Mouse (Mus musculus) heart, embryonic 15.5 days (tissue): ENCODE data around the gene Mrpl23. TPM values are rescaled to one million over a fixed set of nuclear protein-coding genes. Genes with fewer than 3 reads are reported as not detected.

Source experiments
- ATAC-seq: fragments of 200-750 bp; cut with Nextera tagmentation; replicated peaks from 2 replicates; pipeline ENCODE4 v1.8.0; 2017; ENCODE audit warnings: low read depth, moderate TSS enrichment; ENCODE audit not compliant: insufficient number of reproducible peaks, insufficient read depth, low FRiP score
- H3K27ac ChIP-seq: fragments of 300-500 bp; sonication (generic); 2 replicates; pipeline ENCODE4 v1.5.1; 2015; ENCODE audit warnings: mild to moderate bottlenecking, inconsistent platforms
- H3K27me3 ChIP-seq: fragments of 300-500 bp; sonication (generic); 2 replicates; pipeline ENCODE4 v1.6.1; 2015; ENCODE audit warnings: inconsistent platforms
- H3K36me3 ChIP-seq: fragments of 300-500 bp; sonication (generic); 2 replicates; pipeline ENCODE4 v1.6.1; 2015; ENCODE audit warnings: mild to moderate bottlenecking, inconsistent platforms
- H3K4me1 ChIP-seq: fragments of 300-500 bp; sonication (generic); replicated peaks from 2 replicates; pipeline ENCODE4 v1.6.1; 2015; ENCODE audit warnings: inconsistent platforms
- H3K4me2 ChIP-seq: fragments of 300-500 bp; sonication (generic); 2 replicates; pipeline ENCODE4 v1.6.1; 2015; ENCODE audit warnings: inconsistent platforms, mild to moderate bottlenecking, moderate library complexity
- H3K4me3 ChIP-seq: fragments of 300-500 bp; sonication (generic); 2 replicates; pipeline ENCODE4 v1.5.1; 2015; ENCODE audit warnings: mild to moderate bottlenecking, inconsistent platforms
- H3K9ac ChIP-seq: fragments of 300-500 bp; sonication (generic); 2 replicates; pipeline ENCODE4 v1.6.1; 2015; ENCODE audit warnings: mild to moderate bottlenecking, inconsistent platforms
- H3K9me3 ChIP-seq: fragments of 300-500 bp; sonication (generic); replicated peaks from 2 replicates; pipeline ENCODE4 v1.6.1; 2016; ENCODE audit warnings: inconsistent platforms
- WGBS: fragments of 180-500 bp; shearing (Covaris S2); methylation state at CpG from one replicate; pipeline ENCODE4 v1.1.7; 2015; ENCODE audit warnings: mixed read lengths; 5-methylcytosine and 5-hydroxymethylcytosine counted together
- polyA plus RNA-seq: library from polyadenylated mRNA; unstranded; fragments of >200 nt; fragmentation: Nextera tagmentation; extraction: Ambion mirVana; gene quantifications from 2 replicates; pipeline ENCODE4 v1.2.1, GENCODE M21; 2015

Mrpl23 gene
- polyA plus RNA-seq, 1 experiment from 2014 or later, result 17.0 TPM

DNA sequence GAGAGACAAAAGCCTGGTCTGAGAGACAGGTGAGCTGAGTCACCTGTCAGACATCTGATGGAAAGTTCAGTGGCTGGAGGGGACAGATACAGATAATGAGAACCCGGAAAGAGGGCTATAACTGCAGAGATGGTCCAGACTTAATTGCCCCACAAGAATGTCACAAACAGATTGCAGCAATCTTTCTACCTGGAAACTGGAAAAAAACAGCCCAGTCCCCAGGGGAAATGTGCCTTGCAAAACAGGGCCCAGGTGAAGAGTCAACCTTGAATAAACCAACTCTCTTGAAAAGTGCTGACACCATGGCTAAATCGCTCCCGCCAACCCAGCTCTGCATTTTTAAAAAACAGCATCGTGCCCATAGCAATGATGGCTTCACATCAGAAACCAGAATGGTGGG lies 12.2 kb upstream of the Mrpl23 start:
- no peak for ATAC-seq

DNA sequence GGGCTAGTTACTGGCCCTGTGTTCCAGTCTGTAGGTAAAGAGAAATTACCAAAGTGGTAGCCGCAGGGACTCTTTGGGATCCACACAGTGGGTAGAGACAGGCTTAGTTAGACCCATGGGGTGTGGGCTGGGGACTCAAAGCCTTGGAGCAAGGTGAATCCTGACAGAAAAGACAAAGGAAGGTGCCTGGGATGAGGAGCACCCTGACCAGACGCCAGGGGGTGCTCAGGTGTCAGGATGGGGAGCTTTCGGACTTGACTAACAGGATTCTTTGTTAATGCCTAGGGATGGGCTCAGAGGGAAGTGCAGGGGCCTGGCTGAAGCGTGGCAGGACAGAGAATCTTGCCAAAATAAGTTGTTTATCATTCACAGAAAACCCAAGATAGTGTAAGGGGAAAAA lies 10.1 kb upstream of the Mrpl23 start:
- H3K4me1 ChIP-seq, result peaks cover 46% of the 10 kb centered on the region
- H3K27me3 ChIP-seq, result no peaks in the 10 kb centered on the region
- no peaks in the 10 kb centered on the region for H3K9me3 ChIP-seq
- H3K4me3 ChIP-seq, result no peak overlapping the region
- no peak overlapping the region for H3K4me2 ChIP-seq
- H3K36me3 ChIP-seq, result no peaks in the 10 kb centered on the region
- H3K9ac ChIP-seq, result 0 out of 2 replicates have a peak overlapping the region, but pooled peaks have one; percentile 25
- WGBS, result 31% methylated on average over 4 of the region's 4 CpGs
- ATAC-seq, result no peak
- H3K27ac ChIP-seq, result peak overlapping the region; percentile 88

More for the DNA sequence above, 12.2 kb upstream of the Mrpl23 start:
- H3K27ac ChIP-seq, result no peak overlapping the region
- no peak overlapping the region for H3K4me2 ChIP-seq
- no peak overlapping the region for H3K4me3 ChIP-seq
- H3K9ac ChIP-seq, result no peak overlapping the region
- H3K4me1 ChIP-seq, result peaks cover 50% of the 10 kb centered on the region
- no peaks in the 10 kb centered on the region for H3K36me3 ChIP-seq
- WGBS, result 90% methylated on average over 4 of the region's 4 CpGs
- H3K9me3 ChIP-seq, result no peaks in the 10 kb centered on the region
- H3K27me3 ChIP-seq, result no peaks in the 10 kb centered on the region

DNA sequence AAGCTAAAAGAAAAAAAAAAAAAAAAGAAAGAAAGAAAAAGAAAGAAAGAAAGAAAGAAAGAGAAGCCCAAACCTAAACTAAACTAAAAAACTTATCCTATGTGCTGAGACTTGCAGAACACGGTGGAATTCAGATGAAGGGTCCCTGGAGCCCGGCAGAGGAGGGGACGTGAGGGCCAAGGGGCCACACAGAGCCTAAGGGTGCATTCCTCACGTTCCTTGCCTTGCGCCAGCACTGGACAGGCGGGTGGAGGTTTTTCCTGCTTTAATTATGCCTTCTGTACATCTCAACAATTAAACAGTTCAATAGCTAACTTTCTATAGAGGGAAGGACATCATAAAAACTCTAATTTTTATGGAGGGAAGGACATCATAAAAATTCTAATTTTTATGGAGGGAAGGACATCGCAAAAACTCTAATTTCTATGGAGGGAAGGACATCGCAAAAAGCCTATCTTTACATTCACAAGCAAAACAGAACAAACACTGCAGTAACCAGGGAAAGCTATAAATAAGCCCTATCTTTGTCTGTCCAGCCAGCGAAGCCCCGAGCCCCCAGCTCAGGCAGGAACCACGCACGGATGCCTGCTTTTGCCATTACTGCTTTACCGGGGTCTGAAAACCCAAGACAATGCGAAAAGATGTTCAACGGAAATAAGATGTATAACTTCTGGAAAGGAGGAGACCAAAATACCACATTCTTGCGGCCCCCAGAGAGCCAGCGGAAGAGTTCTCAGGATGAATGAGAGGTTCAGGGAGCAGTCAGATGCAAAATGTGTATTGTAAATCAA lies 9.1 kb upstream of the Mrpl23 start:
- H3K9me3 ChIP-seq, result no peaks in the 10 kb centered on the region
- H3K36me3 ChIP-seq, result no peaks in the 10 kb centered on the region
- peak overlapping the region; percentile 35; the same call in 1 of the 2 replicates for H3K9ac ChIP-seq
- ATAC-seq, result no peak
- peak overlapping the region; percentile 88 for H3K27ac ChIP-seq
- WGBS, result 18% methylated on average over 17 of the region's 17 CpGs
- no peak overlapping the region for H3K4me3 ChIP-seq
- H3K4me1 ChIP-seq, result peaks cover 42% of the 10 kb centered on the region
- H3K27me3 ChIP-seq, result no peaks in the 10 kb centered on the region
- peak overlapping the region; percentile 6; the same call in 1 of the 2 replicates for H3K4me2 ChIP-seq

DNA sequence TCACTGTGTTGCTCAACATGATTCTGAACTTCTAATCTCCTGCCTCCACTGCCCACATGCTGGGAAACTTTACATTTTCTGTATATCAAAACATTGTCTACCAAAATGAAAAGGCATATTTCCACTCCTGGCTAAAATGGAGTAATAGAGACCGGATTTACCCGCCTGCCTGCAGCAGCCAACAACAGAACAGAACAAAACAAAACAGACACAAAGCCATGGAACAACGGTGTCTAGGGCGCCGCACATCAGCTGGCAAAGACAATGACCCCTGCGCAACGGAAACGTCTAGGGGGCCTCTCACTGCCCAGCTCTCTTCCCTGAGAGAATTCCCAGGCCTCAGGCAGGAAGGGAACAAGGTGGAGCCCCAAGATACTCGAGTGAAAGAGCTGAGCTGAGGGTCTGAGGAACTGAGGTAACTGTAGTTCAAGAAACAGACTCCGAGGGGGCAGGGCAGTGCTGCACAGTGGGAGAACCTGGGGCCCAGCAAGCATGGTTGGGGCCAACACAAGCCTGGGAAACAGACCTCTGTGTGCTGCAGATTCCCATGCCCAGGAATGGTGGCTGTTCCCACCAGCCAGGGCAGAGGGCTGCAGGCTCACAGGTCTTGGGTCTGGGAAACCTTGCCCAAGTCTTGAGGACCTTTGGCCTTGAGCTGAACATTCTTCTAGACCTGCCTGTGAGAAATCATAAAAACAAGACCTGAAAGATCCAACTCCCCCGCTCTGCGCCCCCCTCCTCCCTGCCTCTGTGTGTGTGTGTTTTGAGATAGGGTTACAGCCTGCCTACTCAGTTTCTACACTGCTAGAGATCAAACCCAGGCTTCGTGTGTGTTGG lies 6.9 kb upstream of the Mrpl23 start:
- ATAC-seq, result peak; percentile 83
- Histone ChIP-seq H3K27ac (peak overlapping the region; percentile 88), H3K36me3 (no peaks in the 10 kb centered on the region), H3K4me3 (no peak overlapping the region), H3K9me3 (no peaks in the 10 kb centered on the region), H3K4me1 (peaks cover 52% of the 10 kb centered on the region), H3K27me3 (no peaks in the 10 kb centered on the region), H3K4me2 (no peak overlapping the region), H3K9ac (no peak overlapping the region)
- 49% methylated on average over 13 of the region's 13 CpGs for WGBS

DNA sequence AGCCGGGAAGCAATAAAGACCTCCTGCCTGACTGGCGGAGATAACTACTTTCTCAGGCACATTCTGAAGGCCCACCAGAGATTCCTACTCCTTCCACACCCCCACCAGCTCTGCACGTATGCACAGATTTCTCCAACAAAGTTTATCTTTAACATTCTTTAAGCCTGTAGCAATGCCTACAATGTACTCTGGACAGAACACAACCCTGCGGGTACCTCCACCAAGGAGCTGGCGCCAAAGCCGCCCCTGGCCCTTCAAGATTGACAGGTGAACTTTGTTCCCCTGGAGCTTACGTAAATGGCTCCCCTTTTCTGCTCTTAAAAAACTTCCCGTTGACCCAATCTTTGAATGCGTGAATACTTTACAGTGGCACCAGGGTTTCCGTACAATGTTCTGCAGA lies 3.1 kb upstream of the Mrpl23 start:
- H3K4me1 ChIP-seq, result peaks cover 56% of the 10 kb centered on the region

DNA sequence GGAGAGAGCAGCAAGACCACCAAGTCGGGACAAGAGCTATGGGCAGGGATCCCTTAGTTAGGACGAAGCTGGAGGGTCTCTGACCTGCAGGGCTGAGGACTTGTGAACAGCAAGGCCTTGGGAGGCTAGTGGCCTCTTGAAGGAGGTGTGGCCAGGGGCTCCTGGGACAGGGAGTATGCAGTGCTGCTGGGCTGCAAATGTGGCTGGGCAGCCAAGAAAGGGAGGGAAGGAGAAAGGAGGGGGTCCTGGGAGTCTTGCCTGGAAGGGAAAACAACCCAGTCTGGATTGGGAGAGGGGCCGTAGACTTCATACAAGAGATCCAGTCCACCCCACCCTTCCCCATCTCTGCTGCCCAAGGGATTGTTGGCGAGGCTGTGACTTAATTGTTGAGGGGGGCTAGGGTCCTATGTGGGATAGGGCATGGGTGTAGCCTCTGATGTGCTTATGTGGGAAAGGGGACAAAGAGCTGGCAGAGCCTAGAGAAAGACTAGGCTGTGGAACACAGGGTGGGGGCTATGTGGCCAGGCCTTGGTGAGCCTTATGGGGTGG lies 439 bp upstream of the Mrpl23 start:
- ATAC-seq, result no peak; the same call in 1 of the 2 replicates
- Histone ChIP-seq H3K4me2 (peak overlapping the region; percentile 71), H3K27me3 (no peaks in the 10 kb centered on the region), H3K36me3 (peaks cover 4% of the 10 kb centered on the region; the same call in 1 of the 2 replicates), H3K27ac (peak overlapping the region; percentile 93), H3K4me3 (no peak overlapping the region), H3K9me3 (no peaks in the 10 kb centered on the region), H3K4me1 (peaks cover 50% of the 10 kb centered on the region), H3K9ac (no peak overlapping the region)
- WGBS, result 58% methylated on average over 4 of the region's 4 CpGs

More for the DNA sequence above, 3.1 kb upstream of the Mrpl23 start:
- H3K27ac ChIP-seq, result peak overlapping the region; percentile 41
- WGBS, result 44% methylated on average over 10 of the region's 10 CpGs
- H3K9ac ChIP-seq, result no peak overlapping the region
- no peak overlapping the region for H3K4me3 ChIP-seq
- no peaks in the 10 kb centered on the region for H3K9me3 ChIP-seq
- no peaks in the 10 kb centered on the region for H3K36me3 ChIP-seq
- H3K27me3 ChIP-seq, result no peaks in the 10 kb centered on the region
- no peak for ATAC-seq
- H3K4me2 ChIP-seq, result no peak overlapping the region

DNA sequence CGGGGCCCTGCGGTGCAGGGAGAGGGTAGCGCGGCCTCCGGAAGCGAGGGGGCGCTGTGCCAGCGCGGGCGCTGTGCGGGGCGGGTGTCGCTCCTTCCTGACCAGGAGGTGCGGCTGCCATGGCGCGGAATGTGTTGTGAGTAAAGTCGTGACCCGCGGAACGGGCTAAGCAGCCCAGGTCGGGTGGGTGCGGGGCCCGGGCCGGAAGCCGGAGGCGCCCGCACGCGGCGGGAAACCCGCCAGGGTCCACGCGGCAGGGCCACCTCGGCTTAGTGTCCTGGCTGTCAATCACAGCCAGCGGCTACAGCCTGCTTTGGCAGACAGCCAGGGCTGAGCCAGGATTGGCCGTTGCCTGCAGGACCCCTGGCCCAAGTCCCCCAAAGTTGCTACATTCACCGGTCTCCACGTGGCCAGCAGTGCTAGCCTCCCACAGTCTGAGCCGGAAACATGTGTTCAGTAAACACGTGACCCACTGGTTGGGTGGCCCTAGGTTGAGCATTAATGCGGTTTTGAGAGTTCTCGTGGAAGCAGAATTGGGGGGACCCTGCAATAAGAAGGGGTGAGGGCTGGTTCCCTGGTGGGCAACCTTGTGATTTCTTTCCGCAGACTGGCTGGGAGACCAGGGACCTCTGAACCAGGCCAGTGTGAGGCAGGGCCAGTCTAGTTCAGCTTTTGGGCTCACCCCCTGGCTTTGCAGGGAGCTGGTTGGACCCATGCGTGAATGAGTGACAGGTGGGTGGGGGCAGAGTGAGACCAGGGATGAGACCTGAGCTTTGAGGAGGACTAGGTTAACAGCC lies 771 bp downstream of the Mrpl23 start:
- H3K36me3 ChIP-seq, result peaks cover 4% of the 10 kb centered on the region; the same call in 1 of the 2 replicates
- peak overlapping the region; percentile 93 for H3K27ac ChIP-seq
- WGBS, result 2% methylated on average over 43 of the region's 44 CpGs
- H3K9ac ChIP-seq, result peak overlapping the region; percentile 69
- peak overlapping the region; percentile 71 for H3K4me2 ChIP-seq
- H3K27me3 ChIP-seq, result no peaks in the 10 kb centered on the region
- peak overlapping the region; percentile 59 for H3K4me3 ChIP-seq
- peak; percentile 79 for ATAC-seq
- H3K4me1 ChIP-seq, result peaks cover 51% of the 10 kb centered on the region
- no peaks in the 10 kb centered on the region for H3K9me3 ChIP-seq

DNA sequence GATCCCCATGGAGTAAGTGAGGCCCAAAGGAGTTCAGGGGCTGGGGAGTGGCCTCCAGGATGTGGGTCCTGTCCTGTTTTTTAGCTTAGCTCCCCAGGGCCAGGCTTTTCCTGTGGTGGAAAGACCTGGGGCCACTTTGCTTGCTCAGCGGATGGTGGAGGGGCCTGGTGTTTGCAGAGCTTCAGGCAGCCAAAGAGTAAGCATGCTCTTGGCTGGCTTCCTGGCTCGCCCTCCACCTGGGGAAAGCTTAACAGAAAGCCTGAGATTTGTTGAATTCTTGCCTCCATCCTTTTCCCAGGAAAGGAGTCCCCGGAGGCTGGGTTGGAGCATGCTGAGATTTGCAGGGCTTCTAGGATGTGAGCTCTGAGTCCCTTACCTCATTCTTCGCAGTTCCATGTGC lies 2.6 kb downstream of the Mrpl23 start:
- H3K4me2 ChIP-seq, result no peak overlapping the region
- no peaks in the 10 kb centered on the region for H3K9me3 ChIP-seq
- H3K9ac ChIP-seq, result 0 out of 2 replicates have a peak overlapping the region, but pooled peaks have one; percentile 21
- no peak for ATAC-seq
- H3K27ac ChIP-seq, result peak overlapping the region; percentile 93
- 53% methylated on average over 4 of the region's 4 CpGs for WGBS
- H3K27me3 ChIP-seq, result no peaks in the 10 kb centered on the region
- H3K4me3 ChIP-seq, result no peak overlapping the region
- peaks cover 60% of the 10 kb centered on the region for H3K4me1 ChIP-seq
- H3K36me3 ChIP-seq, result peaks cover 4% of the 10 kb centered on the region; the same call in 1 of the 2 replicates

DNA sequence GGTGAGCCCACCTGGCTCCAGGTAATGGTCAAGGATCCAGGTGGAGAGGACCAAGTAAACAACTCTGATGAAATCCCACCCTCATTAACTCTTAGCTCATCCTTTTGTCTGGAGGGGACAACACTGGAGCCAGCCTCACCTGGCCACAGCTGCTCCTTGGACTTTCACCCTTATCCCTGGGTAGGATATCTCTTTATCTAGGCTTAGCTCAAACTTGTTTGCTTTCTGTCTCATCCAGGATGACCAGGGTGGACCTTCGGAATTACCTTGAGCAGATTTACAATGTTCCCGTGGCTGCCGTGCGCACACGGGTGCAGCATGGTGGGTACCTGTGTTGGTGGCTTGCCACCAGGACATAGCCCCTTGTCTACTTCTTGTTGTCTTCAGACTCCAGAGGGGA lies 3.3 kb downstream of the Mrpl23 start:
- H3K9ac ChIP-seq, result no peak overlapping the region
- H3K36me3 ChIP-seq, result peaks cover 4% of the 10 kb centered on the region; the same call in 1 of the 2 replicates
- H3K27ac ChIP-seq, result peak overlapping the region; percentile 93
- no peak overlapping the region for H3K4me3 ChIP-seq
- no peak overlapping the region for H3K4me2 ChIP-seq
- WGBS, result 94% methylated on average over 5 of the region's 5 CpGs
- H3K27me3 ChIP-seq, result no peaks in the 10 kb centered on the region
- ATAC-seq, result no peak
- H3K4me1 ChIP-seq, result peaks cover 60% of the 10 kb centered on the region
- H3K9me3 ChIP-seq, result no peaks in the 10 kb centered on the region

DNA sequence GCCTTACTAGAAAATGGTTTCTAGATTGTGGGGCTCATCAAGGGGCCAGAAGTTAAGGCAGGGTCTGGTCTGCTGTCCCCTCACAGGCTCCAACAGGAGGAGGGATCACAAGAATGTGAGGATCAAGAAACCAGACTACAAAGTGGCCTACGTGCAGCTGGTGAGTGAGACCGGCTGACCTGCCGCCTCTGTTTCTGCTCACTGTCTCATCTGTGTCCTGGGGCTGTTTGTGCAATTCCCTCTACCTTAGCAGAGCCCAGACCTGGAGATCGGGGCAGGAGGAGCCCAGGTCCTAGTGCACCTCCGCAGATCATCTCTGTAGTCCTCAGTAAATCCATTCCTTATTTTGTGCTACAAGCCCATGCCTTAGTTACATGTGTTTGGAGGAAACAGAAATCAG lies 4.7 kb downstream of the Mrpl23 start:
- Histone ChIP-seq H3K4me3 (no peak overlapping the region), H3K9me3 (no peaks in the 10 kb centered on the region), H3K27ac (peak overlapping the region; percentile 75), H3K4me2 (no peak overlapping the region), H3K9ac (no peak overlapping the region), H3K36me3 (peaks cover 4% of the 10 kb centered on the region; the same call in 1 of the 2 replicates), H3K27me3 (no peaks in the 10 kb centered on the region), H3K4me1 (peaks cover 54% of the 10 kb centered on the region)
- ATAC-seq, result no peak
- 61% methylated on average over 5 of the region's 5 CpGs for WGBS
